Mouse (Mus musculus) heart, postnatal 25 days (tissue): ENCODE data around the gene Mad1l1. TPM values are rescaled to one million over a fixed set of nuclear protein-coding genes. Genes with fewer than 3 reads are reported as not detected.
A peak's percentile ranks its signal among the peaks of the same experiment; 100 is the strongest.
"Not testable (repeated sequence)": the region's sequence is repeated elsewhere in the genome, so short reads cannot be mapped to it uniquely, and the experiment has no call there.

Experiments
- DNase-seq: peaks from one replicate; pipeline ENCODE4 v3.0.0; 2022; ENCODE audit warnings: low spot score
- intact Hi-C: fragments of 180-260 bp; cut with DNase I; formaldehyde crosslinking; loops from one replicate; pipeline ENCODE4 v1.15.1; 2025
- total RNA-seq, 2 experiments: library from RNA; stranded (reverse); gene quantifications; 2 replicates each; pipeline ENCODE4 v1.2.3; 2021

Gene Mad1l1
- total RNA-seq, 2 experiments from 2014 or later = 10.0 to 11.0 TPM

GRCm38 (mm10) chr5:139998321-139998720, 323.0 kb downstream of the Mad1l1 start:
- DNase-seq, intact Hi-C loops: not testable (repeated sequence)

- no peak for DNase-seq
- intact Hi-C loops = no loop called here
These were observed 329.8 kb downstream of the Mad1l1 start for GRCm38 (mm10) chr5:139991531-139991930.

GRCm38 (mm10) chr5:139985073-139985746, 336.1 kb downstream of the Mad1l1 start:
- no peak for DNase-seq
- intact Hi-C loops = no loop called here

- DNase-seq = no peak
- intact Hi-C loops = no loop called here
These were observed 339.4 kb downstream of the Mad1l1 start for GRCm38 (mm10) chr5:139981976-139982375.

- intact Hi-C loops = no loop called here
- no peak for DNase-seq
These were observed 342.0 kb downstream of the Mad1l1 start for GRCm38 (mm10) chr5:139979371-139979770.

GRCm38 (mm10) chr5:139978525-139979276, 342.7 kb downstream of the Mad1l1 start:
- intact Hi-C loops = no loop called here
- DNase-seq = no peak

- intact Hi-C loops = no loop called here
- DNase-seq = no peak
These were observed 343.9 kb downstream of the Mad1l1 start for GRCm38 (mm10) chr5:139977476-139977875.

GRCm38 (mm10) chr5:139976584-139976983, 344.8 kb downstream of the Mad1l1 start:
- DNase-seq = no peak
- intact Hi-C loops = no loop called here

GRCm38 (mm10) chr5:139970186-139970631, 351.1 kb downstream of the Mad1l1 start:
- no peak for DNase-seq
- intact Hi-C loops = loop anchor here (2.0 kb wide), 1 partner anchor 131 kb away; no protein-coding TSS in a partner anchor

GRCm38 (mm10) chr5:139969151-139969948, 352.0 kb downstream of the Mad1l1 start:
- intact Hi-C loops = no loop called here
- DNase-seq = no peak

- intact Hi-C loops = no loop called here
- no peak for DNase-seq
These were observed 355.8 kb downstream of the Mad1l1 start for GRCm38 (mm10) chr5:139965596-139965995.

GRCm38 (mm10) chr5:139964391-139964790, 357.0 kb downstream of the Mad1l1 start:
- intact Hi-C loops = no loop called here
- DNase-seq = peak; percentile 49

- intact Hi-C loops = no loop called here
- DNase-seq = no peak
These were observed 361.6 kb downstream of the Mad1l1 start for GRCm38 (mm10) chr5:139959741-139960140.

Other genes starting within 250 kb of the Mad1l1 start
- gene Nudt1, start 104 bp upstream of the Mad1l1 start, total RNA-seq = 10 to 100 TPM in 1 of 2 experiments, 1 to 10 TPM in 1; 9.5 to 11.2 TPM
- 10 to 100 TPM; 11.0 to 12.8 TPM for gene Mrm2, start 10.3 kb upstream of the Mad1l1 start, total RNA-seq
- gene Snx8, start 67.7 kb upstream of the Mad1l1 start, total RNA-seq = 10 to 100 TPM; 12.5 to 14.0 TPM
- gene Eif3b, start 97.8 kb upstream of the Mad1l1 start, total RNA-seq = 10 to 100 TPM; 84.8 to 87.5 TPM
- not detected for gene Gm4869, start 124.1 kb upstream of the Mad1l1 start, total RNA-seq
- 1 to 10 TPM; 6.1 to 6.9 TPM for gene Chst12, start 184.0 kb upstream of the Mad1l1 start, total RNA-seq
- not detected for gene Grifin, start 243.5 kb upstream of the Mad1l1 start, total RNA-seq